Mouse (Mus musculus) heart, postnatal 36 days (tissue): Measurements from ENCODE around the gene Pde4b. TPM values are rescaled to one million over a fixed set of nuclear protein-coding genes. Genes with fewer than 3 reads are reported as not detected.
"Not testable (repeated sequence)": the region's sequence is repeated elsewhere in the genome, so short reads cannot be mapped to it uniquely, and the experiment has no call there.

Experiments
- DNase-seq, 2 experiments: peaks; one replicate each; pipeline ENCODE4 v3.0.0; 2021 to 2022
- intact Hi-C: fragments of 180-260 bp; cut with DNase I; formaldehyde crosslinking; loops from one replicate; pipeline ENCODE4 v1.15.1; 2025
- total RNA-seq, 2 experiments: library from RNA; stranded (reverse); gene quantifications; 2 replicates each; pipeline ENCODE4 v1.2.3; 2021

Pde4b gene
- total RNA-seq: 10 to 100 TPM; 19.9 to 30.2 TPM

DNA sequence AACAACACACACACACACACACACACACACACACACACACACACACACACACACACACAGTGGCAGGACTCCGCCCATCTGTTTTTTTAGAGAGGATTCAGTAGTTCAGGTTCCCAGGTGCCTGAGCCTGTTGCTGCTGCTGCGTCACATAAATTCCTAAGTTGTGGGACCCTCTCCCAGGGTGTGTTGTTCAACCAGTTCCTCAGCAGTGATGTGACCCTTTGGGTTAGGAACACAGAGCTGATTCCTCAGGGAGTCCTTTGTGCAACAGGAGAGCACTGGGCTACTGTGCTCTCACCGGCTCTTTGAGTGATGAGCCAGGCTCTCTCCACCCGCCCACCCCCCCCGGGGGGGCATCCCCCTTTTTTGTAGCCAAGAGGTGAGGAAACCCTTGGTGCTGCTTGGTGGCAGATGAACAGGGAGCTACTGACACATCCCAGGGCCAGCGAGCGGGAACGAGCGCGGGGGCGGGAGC, at the start of gene Pde4b:
Gene Pde4b, plus strand, starts transcription at position 453 of the 475 bp plus-strand sequence.
- intact Hi-C loops: no loop called here
- DNase-seq: no peak

DNA sequence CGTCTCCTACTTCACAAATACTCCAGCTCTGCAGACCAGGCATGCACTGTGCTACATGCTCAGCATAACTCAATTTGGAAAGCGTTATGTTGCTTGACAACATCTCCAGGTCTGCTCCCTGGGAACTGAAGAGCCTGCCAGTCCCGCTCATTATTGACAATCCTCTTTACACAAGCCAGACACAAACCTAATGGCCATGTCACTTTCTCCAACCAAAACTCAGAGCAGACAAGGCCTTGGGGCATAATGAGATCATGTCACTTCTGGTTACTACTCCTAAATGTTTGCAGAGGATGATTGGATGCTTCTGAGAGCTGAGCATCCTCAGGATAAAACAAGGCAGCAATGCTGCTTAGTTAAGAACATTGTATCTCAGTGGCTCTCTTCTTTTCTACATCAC, 47.2 kb upstream of the Pde4b start:
- DNase-seq: no peak
- intact Hi-C loops: no loop called here

DNA sequence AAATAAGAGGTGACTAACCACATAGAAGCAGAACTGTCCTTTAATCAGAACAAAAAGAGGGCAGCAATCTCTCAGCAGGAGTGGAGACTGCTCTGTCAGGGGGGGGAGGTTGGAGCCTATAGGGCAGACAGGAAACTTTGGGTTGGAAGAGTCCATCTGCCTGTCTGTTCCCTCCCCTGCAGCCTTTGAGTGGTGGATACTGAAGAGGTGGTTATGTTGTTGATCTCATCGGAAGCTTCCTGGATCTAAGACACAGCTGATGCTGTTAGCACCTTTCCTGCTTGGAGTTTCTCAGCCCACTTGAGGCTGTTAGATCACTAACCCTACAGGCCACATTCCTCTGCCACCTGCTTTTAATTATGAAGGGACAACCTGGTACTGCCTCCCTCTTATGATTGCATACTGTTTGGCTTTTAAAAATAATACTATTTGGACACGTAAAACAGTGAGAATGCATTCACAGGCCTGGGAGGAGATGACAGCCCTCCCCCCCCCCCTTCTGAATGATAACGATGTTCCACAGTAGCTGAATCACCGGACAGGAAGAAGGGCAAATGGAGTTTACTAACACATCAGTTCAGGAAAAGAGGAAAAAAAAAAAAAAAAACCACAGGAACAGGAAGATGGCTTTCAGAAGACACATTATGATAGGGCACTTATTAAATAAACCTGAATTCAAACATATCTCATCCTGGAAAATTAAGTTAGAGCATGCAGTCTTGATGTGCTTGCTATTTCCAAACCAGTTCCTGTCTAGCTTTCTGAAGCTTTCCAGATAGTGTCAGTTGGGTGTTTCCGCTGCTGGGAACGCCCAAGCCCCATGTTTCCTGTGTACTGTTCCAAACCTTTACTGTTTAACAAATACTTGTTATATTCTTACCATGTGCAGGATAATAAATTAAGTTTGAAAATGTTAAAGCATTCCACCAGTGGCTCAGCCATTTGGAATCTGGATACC, 41.9 kb upstream of the Pde4b start:
- DNase-seq: peak in 1 of 2 experiments; percentile 13

DNA sequence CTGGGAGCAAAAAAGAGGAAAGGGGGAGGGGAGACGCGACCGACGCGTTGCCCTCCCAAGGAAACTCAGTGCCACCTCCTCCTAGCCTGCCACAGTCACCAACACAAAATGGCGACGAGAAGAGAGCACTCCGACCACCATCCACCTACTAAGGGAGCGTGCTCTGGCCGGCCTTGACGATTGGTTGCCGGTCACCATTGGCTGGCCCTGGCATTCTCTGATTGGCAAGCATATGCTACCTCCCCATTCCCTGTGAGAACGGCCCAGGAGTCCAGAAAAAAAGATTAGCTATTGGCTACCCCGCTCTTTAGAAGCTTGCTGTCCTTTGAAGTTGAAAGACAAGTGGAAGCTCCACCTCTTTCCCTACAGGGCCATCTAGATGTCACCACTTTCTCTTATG, 38.0 kb upstream of the Pde4b start:
- intact Hi-C loops: not testable (repeated sequence)

More for the DNA sequence above, 41.9 kb upstream of the Pde4b start:
- intact Hi-C loops: no loop called here

DNA sequence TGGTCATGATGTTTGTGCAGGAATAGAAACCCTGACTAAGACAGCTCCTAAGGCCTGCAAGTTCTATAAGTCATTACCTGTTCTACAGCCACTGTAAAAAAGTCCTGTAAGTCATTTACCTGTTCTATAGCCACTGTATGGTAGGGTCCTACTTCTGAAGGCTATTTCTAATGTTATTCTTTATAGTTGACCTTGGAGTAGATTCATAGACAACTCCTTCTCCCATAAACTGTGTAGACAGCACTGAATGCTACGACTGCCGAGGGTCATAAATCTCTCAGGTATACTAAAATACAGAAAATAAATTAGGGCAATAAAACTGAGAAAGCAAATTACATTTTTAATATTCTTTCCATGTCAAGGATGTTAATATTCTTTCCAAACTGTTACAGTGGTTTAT, 26.0 kb upstream of the Pde4b start:
- no peak for DNase-seq
- intact Hi-C loops: no loop called here

More for the DNA sequence above, 38.0 kb upstream of the Pde4b start:
- not testable (repeated sequence) for DNase-seq

DNA sequence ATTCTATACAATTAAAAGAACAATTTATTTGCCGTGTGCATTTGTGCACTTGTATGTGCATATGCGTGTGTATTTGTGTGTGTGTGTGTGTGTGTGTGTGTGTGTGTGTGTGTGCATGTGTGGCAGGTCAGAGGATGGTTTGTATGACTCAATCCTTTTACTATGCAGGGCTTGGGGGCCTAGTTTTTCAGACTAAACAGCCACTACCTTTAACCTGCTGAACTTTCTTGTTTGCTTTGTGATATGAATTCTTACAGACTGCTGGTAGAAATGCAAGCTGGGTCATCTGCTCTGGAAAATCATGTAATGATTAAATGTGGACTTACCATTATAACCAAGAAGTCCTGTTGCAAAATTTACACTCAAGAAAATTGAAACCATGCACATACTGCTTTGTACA, 18.0 kb upstream of the Pde4b start:
- intact Hi-C loops: no loop called here
- DNase-seq: no peak

DNA sequence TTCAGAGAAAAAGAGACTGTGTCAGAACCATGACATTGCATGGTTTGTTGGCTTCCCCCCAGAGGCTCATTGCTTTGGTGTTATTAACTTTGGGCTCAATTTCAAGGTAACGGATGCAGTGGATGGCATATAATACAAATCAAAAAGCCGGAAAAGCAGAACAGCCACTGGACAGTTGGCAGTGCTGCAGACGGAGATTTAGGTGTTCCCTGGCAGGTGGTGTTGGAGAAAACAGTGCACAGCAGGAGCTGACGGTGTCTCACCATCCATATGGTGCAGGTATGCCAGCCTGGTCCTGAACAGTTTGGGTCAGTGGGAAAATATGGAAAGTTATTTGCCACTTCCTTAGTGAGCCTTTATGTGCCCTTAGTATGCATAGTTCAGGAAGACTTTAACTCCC, 1.0 kb upstream of the Pde4b start:
- DNase-seq: no peak
- intact Hi-C loops: no loop called here

DNA sequence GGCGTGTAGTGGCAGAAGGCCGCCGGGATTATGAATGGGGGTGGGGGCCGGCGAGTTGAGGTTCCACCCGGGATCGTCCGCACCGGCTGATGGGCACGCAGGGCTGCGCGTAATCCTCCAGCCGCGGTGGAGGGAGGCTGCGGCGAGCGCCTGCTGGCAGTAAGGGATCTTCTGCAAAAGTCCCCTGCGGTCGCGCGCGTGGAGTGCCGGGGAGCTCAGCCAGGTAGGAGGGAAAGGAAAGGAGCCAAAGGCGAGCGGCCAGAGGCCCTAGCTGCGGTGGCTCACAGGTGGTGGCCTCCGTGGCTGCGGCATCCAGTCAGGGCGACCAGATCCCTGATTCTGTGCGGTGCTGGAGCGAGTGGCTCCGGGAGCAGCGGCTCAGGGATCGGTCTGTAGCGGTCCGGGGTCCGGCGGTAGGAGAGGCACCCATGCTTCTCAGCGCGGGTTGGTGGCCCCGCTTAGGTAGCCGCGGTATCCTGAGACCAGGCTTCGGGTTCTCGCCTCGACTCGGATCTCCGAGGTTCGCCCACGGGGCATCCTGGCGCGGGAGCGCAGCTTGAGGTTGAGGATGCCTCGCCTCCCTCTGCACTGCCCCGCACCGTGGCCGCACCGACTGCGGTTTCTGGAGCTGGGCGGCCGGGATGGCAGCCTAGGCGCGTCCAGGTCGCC, 357 bp downstream of the Pde4b start:
- no peak for DNase-seq
- intact Hi-C loops: no loop called here

DNA sequence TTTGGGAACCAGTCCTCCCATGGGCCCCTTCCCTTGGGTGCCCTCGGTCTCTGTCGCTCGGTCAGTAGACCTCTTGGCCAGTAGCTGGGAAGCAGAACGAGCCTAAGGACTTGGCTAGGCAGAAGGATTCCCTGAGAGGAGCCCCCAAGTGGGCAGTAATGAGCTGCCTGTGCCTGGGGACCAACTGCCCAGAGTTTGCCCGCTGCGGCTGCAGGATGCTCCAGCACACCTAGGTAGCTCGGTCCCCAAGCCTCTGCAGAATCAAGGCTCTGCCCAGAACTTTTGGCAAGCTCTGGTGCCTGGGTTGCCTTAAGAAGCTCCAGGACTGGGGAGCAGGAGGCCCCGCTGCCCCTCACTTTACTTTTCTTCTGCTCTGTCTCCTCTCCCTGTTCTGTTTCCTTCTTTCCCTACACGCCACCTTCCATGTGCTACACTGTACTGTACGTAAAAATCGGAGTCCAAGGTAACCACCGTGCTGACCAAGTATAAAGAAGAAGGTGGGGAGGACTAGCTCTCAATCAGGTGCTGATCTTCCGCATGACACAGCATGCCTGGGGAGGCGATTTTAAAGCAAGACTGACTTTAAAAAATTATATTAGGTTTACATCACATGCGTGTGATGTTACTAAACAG, 1.0 kb downstream of the Pde4b start:
- intact Hi-C loops: no loop called here
- DNase-seq: no peak

DNA sequence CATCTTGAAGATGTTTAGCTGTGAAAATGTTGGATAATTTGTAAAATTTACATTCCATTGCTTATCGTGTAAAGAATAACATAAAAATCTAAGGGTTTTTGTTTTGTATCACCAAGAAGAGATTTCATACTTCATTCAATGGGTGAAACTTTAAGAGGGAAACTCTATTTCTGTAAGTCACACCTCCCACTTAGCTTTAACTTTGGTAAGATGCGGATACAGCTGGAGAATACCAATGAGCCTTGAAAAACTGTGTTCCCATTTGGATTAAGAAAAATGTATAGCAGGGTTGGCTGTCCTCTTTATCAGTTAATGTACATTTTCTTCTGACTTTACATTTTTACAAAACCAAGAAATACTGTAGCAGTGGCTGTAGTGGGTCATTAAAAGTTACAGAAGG, 8.5 kb downstream of the Pde4b start:
- no peak for DNase-seq
- intact Hi-C loops: no loop called here

DNA sequence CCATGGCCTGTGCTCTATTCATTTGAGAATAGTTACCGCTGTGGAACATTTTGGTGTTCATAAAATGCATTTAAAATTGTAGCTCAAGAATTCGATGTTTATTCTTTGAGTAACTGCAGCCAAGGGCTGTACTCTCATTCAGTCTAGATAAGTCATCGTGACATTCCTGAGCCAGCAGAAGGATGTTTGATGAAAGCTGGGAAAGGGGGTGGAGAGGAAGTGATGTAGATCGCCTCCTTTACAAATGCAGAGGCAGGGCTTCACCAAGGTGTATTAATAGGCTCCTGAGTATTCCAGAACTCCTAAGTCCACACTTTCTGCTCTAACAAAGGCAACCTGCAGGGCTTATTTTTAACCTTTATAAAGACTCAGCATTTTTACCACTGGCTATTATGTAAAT, 14.9 kb downstream of the Pde4b start:
- DNase-seq: no peak
- intact Hi-C loops: no loop called here

DNA sequence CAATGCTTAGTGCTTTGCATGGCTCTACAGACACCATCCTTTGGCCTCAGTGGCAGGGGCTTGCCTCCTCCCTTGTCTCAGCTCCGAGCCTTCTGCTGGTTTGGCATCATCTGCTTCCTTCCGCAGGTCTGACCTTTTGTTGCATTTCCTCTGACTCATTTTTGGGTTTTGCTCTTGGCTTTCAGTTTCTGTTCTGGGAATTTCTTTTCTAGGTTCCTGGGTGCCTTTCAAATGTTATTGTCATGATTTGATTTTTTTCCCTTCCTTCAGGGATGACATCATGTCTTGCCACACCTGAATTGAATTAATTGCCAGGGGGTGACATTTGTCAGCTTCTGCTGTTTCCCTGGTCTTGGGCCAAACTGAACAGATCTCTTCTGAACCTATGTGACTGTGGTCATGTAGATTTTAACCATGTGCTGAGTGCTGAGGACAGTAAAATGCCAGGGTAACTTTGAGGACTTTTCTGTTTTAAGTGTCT, 17.2 kb downstream of the Pde4b start:
- intact Hi-C loops: no loop called here
- DNase-seq: no peak

DNA sequence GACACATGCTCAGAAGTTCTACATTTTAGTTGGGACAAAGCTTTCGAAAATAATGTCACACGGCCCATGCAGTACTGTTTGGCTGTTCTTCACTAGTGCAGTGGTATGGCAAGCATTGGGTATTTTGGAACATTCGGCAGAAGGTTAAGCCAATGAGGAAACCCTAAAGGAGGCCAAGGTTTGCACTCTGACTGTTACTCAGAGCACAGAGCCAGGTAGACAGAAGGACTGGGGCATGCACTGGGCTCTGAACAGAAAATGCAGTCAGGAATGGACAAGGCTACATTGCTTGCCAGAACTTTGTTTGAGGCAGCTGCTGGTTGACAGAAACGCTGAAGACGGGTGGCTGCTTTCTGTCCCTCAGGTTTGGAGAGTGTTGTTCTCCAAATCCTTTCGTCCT, 19.4 kb downstream of the Pde4b start:
- intact Hi-C loops: no loop called here
- DNase-seq: no peak

DNA sequence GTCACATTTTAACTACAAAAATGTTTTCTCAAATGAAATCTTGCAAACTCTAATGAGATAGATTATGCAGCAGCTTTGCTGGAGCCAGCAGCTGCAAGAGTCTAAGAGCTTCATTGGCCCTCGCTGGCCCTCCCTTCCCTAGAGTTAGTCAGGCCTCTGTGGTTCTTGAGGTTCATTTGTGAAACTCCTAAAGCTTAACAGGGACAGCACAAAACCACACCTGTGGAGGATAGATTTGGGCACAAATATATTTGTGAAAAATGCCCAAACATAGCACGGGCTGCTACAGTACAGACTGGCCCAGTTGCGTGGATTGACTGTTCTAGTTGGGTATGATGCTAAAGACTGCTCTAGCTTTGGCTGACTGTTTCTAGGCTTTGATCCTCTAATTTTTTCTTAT, 32.1 kb downstream of the Pde4b start:
- intact Hi-C loops: no loop called here
- DNase-seq: no peak

DNA sequence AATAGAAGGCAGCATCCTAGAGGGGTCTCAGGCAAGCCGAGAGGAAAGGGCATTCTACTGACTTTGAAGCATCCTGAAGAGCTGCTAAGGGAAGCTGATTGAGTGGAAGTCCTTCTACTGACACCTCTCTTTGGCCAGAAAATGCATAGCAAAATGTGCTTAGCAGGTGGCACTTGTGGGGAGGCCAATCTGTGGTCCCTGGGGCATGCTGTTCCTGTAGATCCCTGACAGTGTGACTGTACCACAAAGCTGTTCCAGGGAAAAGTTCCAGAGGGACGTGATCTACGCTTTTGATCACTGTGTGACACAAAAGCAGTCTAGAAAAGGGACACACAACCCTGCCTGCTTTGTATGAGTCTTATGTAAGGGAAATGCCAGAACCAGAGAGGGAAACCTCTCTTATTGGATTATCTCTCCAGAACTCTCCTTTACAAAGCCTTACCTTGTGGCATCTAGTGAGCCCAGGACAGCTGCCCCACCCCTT, 49.1 kb downstream of the Pde4b start:
- intact Hi-C loops: no loop called here
- no peak for DNase-seq

DNA sequence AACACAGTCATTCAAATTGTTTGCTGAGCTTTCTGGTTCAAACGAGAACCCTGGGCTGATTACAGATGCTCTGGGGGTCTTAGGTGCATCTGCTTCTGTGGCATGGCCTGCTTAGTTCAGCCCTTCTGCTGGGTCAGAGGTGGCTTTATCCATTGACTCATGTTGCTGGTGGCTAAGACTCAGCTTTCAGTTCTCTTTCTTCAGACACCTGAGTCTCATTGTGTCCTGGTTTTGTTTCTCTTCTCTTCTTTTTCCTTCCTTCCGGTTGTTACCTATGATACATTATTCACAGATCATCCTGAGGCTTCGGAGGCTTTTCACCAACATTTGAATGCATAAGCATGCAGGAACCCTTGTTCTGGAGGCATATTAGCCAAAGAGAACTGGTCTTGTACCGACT, 51.0 kb downstream of the Pde4b start:
- no peak for DNase-seq
- intact Hi-C loops: no loop called here

DNA sequence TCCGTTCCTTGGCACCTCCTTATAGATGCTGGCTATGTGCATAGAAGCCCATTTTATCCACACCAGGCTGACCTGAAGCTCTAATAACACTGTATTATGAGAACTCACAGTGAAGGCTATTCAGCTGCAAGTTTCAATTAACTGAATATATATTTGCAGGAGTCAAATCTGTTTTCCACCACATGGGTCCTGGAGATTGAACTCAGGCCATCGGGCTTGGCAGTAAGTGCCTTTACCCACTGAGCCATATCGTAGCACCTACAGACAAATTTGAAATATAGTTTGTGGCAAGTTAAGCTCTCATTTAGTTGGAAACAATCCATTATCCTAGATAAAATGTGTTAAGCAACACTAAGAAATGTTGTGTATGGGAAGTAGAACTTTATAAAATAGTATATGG, 53.9 kb downstream of the Pde4b start:
- intact Hi-C loops: no loop called here
- no peak for DNase-seq

DNA sequence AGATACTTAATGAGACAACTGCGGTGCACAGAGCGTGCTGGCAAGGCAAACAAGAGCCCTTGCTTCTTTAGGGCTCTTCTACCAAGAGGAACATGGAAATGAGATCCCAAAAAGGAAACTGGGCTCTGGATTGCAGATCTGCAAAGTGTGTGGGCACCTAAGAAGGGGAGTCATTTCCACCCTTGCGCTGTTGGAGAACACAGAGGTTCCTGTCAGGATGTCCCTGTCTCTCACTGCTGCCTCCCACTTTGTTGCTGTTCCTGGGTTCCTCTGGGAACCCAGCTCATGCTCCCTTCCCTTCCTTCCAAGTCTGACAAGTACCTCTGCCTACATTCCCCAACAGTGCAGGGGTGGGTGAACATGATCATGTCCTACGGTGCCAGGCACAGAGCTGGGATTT, 61.4 kb downstream of the Pde4b start:
- no peak for DNase-seq
- intact Hi-C loops: no loop called here

DNA sequence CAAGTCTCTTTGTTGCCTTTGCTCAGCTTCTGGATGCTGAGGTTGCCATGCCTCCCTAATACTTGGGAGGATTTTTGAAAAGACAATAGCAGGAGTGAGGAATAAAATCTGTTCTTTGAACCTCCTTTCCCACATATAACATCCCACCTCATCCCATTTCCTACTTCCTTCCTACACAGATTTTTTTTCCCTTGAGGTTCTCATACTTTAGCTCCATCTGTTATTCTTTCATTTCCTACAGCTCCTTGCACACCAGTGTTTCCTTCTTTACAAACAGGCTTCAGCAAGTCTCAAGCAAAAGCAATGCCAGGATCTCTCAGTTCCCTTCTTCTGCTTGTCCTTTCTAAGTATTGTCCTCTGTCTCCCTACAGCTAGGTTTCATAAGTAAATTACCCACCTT, 71.8 kb downstream of the Pde4b start:
- no peak for DNase-seq
- intact Hi-C loops: no loop called here

DNA sequence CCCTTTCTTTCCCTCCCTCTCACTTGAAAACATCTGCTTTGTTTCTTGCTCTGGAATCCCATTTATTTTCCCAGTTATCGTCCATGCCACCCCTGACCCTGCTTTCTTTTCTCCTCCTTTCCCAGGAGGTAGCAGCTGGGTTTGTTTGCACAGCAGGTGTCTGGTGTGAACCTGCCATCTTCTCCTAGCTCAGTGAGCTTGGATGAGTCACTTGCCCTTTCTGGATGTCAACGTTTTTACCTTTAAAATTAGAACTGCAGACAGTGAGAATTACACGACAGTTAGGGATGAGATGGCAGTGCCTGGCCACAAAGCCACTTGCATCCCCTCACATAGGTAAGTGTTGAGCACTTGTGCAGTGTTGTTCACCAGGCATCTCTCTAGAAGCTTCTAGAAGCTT, 84.3 kb downstream of the Pde4b start:
- DNase-seq: no peak
- intact Hi-C loops: no loop called here

DNA sequence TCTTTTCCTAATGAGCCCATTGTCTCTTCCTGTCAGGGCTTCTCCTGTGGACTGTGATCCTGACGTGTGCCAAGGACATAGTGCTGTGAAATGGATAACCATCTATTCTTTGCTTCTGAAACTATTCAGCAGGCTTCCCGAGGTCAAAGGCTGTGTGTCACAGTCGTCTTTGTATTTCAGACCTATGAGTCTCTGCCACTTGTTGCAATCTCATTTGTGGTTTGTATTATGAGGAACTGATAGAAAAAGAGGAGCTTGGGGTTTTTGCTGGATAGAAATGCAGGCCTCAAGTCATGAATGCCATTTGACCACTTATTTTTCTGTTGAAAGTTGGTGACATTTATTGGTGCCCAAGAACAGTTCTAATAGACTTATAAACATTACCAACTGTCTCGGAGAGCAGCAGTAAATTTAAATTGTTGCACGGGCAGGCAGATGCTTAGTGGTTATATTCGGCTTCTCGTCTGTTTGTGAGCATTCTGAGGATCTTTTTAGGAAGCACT, 85.4 kb downstream of the Pde4b start:
- intact Hi-C loops: no loop called here

More for the DNA sequence above, 85.4 kb downstream of the Pde4b start:
- no peak for DNase-seq
